Mouse (Mus musculus) cerebellum, adult 2 months (tissue): ENCODE results near the gene Hfe2.

Source experiments
- CTCF ChIP-seq: fragments of 200-500 bp; IDR thresholded peaks from 2 replicates; pipeline ENCODE4 v1.5.1; 2011; ENCODE audit warnings: low read depth, mild to moderate bottlenecking, control low read depth, low read length, moderate library complexity, borderline replicate concordance; ENCODE audit not compliant: insufficient read depth
- POLR2A ChIP-seq: fragments of 200-500 bp; IDR thresholded peaks from 2 replicates; pipeline ENCODE4 v1.6.1; 2011; ENCODE audit warnings: low read length, control low read depth, borderline replicate concordance; ENCODE audit not compliant: insufficient read depth

DNA sequence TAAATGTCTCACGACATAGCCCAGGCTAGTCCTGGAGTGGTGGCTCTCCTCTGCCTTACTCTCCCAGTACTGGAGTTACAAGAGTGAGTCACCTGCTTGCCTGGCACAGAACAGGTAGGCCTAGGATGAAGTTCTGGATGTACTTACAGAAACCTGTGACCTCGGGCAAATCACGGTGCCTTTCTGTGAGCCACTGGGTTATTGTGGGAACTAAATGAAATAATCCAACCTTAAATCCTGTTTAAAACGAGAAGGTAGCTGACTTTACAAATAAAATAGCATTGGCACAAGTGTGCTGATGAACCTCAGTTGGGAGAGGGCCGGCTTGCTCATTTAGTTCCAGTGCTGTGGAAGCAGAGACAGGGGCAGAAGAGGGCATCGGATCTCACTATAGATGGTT, 29.3 kb downstream of the Hfe2 start:
- TF ChIP-seq CTCF: no peak
- TF ChIP-seq POLR2A: no peak
